Mouse (Mus musculus) bone marrow macrophage, adult 2 months (primary cell): ENCODE data around the gene Wipf2.

Experiments
- CTCF ChIP-seq: IDR thresholded peaks from 2 replicates; pipeline ENCODE4 v1.5.1; 2012; ENCODE audit warnings: low read depth, mild to moderate bottlenecking, low read length, moderate library complexity
- POLR2A ChIP-seq: IDR thresholded peaks from 2 replicates; pipeline ENCODE4 v1.6.1; 2012; ENCODE audit warnings: mild to moderate bottlenecking, low read depth, low read length, borderline replicate concordance

GRCm38 (mm10) chr11:98925265-98925721 is 61.9 kb downstream of the Wipf2 start:
- TF ChIP-seq POLR2A (no peak), CTCF (no peak)
